Mouse (Mus musculus): ENCODE measurements around the gene Ggta1.

DNA sequence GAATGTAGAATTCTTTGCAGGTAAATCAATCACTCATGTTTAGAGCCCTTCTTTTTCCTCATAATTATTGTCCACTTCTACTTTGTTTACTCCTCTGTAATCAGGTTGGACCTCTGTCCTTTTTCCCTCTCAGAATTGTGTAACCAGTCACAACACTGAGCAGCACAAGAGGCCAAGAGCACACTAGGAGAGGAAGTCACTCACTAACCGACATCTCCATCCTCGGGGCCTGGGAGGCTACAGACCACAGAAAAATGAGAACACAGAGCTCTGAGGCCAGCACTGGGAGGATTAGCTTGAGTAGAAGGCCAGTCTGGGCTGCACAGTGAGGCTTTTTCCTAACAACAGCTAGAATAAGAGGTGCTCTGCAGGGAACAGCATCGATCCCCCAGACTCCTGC is 17.0 kb upstream of the Ggta1 start:
- TF ChIP-seq CTCF (IDR thresholded peaks at IDR 0.05; ENCODE audit: extremely low read depth, insufficient read depth, low read length) (no peak), POLR2A (IDR thresholded peaks at IDR 0.05; ENCODE audit: extremely low read depth, insufficient read depth, low read length) (no peak)
